Mouse (Mus musculus) kidney, postnatal 14 days (tissue): ENCODE data around the gene Rpl36-ps4.

ENCODE experiments used
- DNase-seq: peaks from one replicate; pipeline ENCODE4 v3.0.0; 2022; ENCODE audit warnings: mixed read lengths

The Rpl36-ps4 gene

DNA sequence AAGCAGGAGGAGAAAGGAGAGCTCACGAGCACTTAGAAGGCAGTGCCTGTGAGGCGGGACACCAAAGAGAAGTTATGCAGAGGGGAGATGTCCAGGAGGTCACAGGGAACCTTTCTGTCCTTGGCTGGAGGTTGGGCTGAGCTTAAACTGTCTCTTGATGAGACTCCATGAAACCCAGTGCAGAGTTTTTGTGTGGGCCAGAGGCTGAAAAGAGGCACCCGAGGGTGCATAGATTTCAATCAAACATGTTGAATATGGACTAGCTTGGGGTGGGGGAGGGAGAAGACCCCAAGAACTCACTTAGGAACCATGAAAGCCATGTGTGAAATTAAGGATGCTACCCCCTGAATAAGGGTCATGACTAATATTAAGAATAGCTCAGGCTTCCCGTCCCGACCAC is at the start of gene Rpl36-ps4:
Gene Rpl36-ps4 (plus strand): TSS at position 301 of the 400 bp plus-strand sequence.
- no peak for DNase-seq

DNA sequence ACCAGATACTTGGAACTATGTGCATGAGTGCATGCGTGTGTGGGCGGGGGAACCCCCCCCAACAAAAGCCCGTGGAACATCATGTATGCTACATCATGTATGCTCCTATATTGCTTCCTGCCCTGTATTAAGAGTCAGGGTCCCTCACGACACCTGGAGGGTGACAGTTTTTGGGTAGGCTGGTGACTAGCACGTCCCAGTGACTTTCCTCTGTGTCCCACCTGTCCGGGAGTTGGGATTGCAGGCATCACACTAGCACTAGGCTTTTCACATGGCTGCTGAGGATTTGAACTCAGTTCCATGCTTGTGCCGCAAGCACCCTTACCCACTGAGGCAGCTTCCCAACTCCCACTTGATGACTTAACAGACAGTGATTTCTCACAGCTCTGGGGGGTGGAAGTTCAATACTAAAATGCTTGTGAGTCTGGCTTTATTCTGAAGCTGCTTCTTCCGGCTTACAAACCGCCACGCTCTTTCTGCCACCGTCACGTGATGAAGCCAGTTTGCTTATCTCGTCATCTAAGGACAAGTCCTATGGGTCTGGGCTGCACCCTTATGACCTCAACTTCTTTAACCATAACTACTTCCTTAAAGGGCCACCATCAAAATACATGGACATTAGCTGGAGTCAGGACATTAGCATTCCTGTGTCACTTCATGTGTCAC is 49.2 kb upstream of the Rpl36-ps4 start:
- DNase-seq = no peak

GRCm38 (mm10) chr17:87872286-87872685 is 48.5 kb upstream of the Rpl36-ps4 start:
- no peak for DNase-seq

- no peak for DNase-seq
Observed at GRCm38 (mm10) chr17:87873456-87873855, 47.3 kb upstream of the Rpl36-ps4 start.

DNA sequence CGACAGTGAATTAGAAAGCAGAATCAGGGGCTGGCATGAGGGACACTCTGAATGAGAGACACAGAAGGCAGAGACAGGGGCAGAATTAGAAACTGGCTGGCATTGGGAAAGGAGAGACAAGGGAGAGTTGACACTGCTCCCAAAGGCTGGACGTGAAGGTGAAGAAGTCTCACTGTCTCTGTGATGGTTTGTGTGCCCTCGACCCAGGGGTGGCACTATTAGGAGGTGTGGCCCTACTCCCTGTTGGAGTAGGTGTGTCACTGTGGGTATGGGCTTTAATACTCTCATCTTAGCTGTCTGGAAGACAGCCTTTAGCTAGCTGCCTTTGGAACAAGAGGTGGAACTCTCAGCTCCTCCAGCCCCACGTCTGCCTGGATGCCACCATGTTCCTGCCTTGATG is 46.8 kb upstream of the Rpl36-ps4 start:
- DNase-seq = no peak

DNA sequence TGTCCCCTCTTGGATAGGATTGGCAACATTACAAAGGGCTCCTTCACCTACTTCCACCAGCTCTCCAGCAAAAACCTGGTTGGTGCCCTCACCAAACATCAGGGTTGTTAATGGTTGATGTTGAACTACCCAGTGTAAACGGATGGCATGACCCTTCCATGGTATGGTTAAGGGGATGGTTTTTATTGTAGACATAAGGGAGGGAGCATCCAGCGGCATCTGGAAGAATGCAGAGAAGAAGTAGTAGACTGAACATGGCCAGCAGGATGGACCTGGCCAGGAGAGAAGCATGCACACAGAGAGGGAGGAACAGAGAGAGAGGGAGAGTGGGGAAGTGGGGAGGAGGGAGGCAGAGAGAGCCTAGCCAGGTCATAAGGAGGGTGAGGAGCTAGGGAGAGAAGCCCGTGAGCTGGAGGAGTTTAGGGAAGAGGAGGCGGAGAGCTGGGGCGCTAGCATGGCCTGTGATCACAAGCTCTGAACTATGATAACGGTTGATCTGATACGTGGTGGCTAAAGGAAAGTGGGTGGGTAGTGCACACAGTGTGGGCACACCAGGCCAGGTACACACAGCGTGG is 45.3 kb upstream of the Rpl36-ps4 start:
- DNase-seq = no peak

DNA sequence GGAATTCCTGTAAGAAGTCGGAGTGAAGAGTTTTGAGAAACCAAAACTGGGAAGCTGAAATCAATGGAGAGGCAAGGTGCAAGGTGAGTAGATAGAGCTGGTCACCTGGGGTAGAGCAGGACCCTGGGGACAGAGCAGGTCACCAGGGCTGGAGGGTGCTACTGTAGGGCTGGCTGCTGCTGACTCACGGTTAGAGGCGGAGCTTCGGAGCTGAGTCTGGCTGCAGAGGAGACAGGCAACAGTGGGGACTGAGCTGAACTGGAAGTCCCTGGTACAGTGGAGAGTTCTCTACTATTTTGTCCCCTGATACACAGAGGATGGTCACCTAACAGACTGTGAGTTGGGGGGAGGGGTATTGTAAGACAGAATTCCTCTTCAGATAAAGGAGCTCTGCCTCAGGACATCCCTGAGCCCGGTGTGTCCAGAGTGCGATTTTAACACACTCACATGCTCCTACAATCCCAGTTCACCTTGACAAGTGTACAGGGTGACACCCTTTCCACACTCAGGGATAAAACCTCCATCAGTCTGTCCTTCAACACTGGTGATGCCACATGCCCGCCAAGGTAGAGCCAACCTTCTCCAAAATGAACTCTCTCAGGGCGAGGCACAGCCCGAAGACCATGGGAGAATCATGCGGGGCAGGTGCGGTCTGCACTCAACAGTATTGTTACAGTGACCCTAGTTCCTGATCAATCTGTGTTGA is 44.3 kb upstream of the Rpl36-ps4 start:
- DNase-seq = no peak

DNA sequence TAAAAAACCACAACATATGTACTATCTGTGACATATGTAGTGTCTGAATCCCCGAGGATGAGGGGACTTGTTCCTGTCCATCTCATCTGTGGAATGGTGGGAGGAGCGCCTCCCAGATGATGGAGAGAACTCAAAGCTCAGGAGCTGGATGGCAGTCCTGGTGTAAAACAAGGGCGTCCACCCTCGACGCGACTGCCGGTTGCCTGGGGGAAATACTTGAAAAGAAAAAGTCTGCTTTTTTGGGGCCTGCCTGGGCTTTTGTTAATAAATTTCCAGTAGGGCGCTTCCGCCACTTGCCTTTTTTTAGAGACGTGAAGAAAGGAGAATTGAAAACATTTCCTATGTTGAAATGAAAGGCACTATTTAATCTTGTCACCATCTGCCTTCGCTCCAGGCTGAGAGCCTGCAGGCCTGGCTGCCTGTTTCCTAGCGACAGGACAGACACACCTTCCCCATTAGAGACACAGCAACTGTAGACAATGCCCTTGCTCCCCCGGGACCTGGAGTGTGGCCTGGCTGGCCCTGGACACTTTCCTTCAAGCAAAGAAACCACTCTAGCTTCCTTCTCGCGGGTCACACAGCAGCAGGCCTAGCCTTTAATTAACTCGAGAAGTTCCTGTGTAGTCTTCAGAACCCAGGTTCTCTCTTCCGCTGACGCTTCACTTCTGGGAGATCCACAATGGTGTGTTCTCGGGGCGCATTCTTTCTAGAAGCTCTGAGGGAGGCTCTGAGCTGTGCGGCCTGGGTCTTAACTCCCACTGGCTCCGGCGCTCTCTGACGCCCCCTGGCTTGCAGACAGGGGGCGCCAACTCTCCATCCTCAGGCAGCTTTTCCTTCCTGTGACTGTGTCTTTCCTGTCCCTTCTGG is 43.3 kb upstream of the Rpl36-ps4 start:
- peak; percentile 66 for DNase-seq

DNA sequence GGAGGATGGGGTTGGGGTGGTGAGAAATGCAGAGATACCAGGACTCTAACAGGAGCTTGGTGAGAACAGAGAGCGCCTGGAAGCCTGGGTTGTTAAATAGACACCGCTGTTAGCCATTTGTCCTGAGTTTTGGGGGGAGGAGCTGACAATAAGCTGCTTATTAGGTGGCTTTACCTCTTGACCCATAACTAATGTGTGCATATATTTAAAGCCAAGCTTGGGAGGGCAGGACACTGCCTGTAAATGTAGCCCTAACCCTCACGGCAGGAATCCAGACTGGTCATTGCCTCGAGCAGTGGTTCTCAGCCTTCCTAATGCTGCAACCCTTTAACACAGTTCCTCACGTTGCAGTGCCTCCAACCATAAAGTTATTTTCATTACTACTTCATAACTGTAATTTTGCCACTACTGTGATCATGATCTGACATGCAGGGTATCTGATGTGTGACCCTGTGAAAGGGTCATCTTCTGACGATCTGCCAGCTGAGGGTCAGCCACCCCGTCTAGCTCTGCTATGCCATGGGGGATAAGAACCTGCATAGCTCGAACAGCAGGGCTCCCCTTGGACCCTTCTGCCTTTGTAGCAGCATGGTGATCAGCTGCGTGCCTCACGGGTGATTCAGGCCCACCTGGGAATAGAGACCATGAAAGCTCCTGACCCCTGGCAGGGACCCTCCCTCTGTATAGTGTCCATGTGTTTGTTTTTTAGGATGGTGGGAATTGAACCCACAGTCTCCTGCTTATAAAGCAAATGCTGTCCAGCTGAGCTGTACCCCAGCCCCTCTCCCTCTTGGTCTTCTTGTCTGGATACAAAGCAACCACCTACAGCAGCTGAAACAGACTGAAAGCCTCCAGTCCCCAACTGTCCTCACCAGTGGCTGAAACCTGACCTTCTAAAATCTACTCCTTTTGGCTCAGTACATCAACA is 42.0 kb upstream of the Rpl36-ps4 start:
- no peak for DNase-seq

- DNase-seq = peak; percentile 15
Observed at GRCm38 (mm10) chr17:87879484-87880225, 41.1 kb upstream of the Rpl36-ps4 start.

DNA sequence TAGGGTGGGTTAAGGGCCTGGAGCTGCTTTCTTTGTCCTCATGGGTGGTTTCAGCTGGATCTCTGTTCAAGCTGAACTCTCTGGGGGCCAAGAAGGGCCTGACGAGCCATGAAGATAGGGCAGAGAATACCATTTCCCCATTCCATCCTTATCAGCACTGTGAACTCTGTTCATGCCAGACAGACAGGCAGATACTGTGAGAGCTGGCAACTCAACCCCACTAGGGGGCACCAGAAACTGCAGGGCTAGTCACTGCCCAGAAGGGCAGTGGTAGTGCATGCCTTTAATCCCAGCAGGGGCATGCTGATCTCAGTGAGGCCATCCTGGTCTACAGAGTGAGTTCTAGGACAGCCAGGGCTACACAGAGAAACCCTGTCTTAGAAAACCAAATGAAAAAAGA is 38.2 kb upstream of the Rpl36-ps4 start:
- DNase-seq = peak; percentile 58

- no peak for DNase-seq
Observed at GRCm38 (mm10) chr17:87897175-87897574, 23.6 kb upstream of the Rpl36-ps4 start.

- no peak for DNase-seq
Observed at GRCm38 (mm10) chr17:87900677-87901076, 20.1 kb upstream of the Rpl36-ps4 start.

DNA sequence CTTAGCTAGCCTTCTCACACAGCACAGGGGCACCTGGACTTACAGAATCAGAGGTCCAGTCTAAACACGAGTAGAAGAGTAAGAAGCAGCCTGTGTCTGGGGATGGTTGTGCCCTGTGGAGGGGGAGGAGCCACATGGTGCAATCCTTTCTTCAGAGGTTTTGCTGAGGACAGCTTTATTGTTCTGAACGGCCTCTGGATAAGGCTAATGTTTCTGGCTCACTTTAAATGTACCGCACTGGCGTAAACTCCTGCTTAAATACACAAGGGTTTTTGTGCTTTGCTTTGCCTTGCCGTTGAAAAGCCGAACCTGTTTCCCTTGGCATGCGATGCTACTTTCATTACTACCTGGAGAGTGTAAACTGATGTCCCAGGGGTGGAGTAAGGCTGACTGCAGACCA is 19.6 kb upstream of the Rpl36-ps4 start:
- no peak for DNase-seq

- no peak for DNase-seq
Observed at GRCm38 (mm10) chr17:87903213-87903612, 17.6 kb upstream of the Rpl36-ps4 start.

DNA sequence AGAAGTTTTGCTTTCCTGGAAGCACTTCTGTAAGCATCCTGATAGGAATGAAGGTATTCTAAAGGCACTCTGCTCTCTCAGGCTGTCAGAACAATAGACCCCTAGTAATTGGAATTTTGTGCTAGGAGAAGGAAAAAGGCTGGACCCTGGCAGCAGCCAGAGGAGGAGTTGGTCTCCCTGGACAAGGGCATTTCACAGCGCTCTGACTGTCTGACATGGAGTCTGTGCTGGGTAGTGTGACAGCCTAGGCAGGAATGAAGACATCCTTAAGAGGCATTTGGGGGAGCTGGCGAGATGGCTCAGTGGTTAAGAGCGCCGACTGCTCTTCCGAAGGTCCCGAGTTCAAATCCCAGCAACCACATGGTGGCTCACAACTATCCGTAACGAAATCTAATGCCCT is 17.1 kb upstream of the Rpl36-ps4 start:
- DNase-seq = no peak

DNA sequence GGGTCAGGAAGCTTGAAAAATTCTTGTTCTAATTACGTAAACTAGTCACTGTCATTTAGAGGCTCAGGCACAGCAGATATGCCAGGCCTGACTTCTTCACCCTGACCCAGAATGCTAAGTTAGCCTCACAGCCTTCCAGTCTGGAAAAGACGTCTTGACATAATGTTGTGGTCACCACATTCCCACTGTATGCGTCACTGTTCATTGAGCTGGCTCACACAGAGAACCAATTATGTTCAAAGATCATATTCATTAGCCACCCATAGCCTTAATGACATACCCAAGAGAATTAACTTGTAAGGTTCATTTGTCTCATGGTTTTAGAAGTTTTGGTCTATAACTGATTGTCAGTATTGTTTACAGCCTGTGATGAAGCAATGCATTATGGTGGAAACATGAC is 5.4 kb upstream of the Rpl36-ps4 start:
- DNase-seq = no peak

GRCm38 (mm10) chr17:87918121-87918520 is 2.7 kb upstream of the Rpl36-ps4 start:
- DNase-seq = no peak

DNA sequence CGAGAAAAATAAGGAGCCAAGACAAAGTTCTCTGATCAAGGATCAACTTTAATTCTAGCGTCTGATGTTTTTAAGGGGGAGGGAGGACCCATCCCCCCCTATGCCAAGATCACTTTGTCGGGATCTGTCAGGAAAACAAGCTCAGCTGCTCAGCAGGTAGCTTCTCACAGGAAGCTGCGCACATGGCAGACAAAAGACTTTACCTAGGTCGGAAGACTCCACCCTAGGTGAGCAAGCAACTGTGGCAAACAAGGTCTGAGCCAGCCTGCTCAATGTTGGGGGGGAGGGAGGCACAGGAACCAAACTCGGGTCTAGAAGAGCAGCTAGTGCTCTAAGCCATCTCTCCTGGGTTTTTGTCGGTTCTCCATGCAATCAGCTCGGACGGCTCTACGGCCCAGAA is 13.5 kb downstream of the Rpl36-ps4 start:
- no peak for DNase-seq

DNA sequence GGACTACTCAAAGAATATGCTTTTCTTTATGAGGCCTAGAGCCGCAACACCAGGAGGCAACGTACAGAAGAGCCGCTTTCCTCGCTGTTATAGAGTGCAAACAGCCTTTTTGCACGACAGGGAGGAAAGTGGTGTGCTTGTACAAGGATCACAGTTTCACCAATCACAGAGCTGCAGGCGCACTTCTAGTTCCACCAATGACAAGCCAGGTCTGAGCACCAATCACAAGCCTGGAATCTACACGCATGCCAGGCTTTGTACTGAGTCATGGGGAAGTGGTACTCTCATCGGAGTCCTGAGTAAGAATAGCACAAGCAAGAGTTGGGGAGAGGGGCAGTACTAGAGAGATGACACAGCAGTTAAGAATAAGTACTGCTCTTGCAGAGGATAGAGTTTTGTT is 14.0 kb downstream of the Rpl36-ps4 start:
- DNase-seq = no peak

DNA sequence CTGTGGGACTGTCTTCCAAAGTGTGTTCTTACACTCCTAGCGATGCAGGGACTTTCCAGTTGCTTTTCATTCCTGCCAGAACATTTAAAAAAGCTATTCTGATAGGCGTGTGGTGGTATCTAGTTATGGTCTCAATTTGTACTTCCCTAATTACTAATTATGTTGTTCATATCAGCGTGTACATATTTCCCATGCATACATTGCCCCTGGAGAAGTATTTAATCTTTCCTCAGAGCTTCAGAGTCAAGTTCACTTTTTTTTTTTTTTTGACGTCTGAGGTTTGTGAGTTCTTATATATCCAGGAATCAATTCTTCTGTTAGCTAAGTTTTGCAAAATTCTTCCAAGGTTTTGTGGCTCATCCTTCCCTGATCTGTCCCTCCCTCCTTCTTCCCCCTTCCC is 15.4 kb downstream of the Rpl36-ps4 start:
- no peak for DNase-seq
